Mouse (Mus musculus): Measurements from ENCODE around the gene Gm10722.
"Not testable (repeated sequence)": the region's sequence is repeated elsewhere in the genome, so short reads cannot be mapped to it uniquely, and the experiment has no call there.

Gene Gm10722

GRCm38 (mm10) chr9:3000445-3000972, at the start of gene Gm10722:
Gm10722 (plus strand) TSS chr9:3000922.
- DNase-seq (ENCODE audit: low spot score): peak; percentile 4

GRCm38 (mm10) chr9:3001006-3001405, 284 bp downstream of the Gm10722 start:
- peak; percentile 2 for DNase-seq (ENCODE audit: low spot score)

GRCm38 (mm10) chr9:3001948-3002659, 1.4 kb downstream of the Gm10722 start:
- DNase-seq (ENCODE audit: low spot score): peak; percentile 90

- DNase-seq (ENCODE audit: low spot score): not testable (repeated sequence)
Measured at GRCm38 (mm10) chr9:3002794-3003396, 2.2 kb downstream of the Gm10722 start, which contains the start of gene Gm11168. Gm11168 (plus strand) TSS chr9:3003346.

GRCm38 (mm10) chr9:3006179-3006578, 5.5 kb downstream of the Gm10722 start:
- not testable (repeated sequence) for DNase-seq (ENCODE audit: low spot score)

- peak; percentile 86 for DNase-seq (ENCODE audit: low spot score)
Measured at GRCm38 (mm10) chr9:3006636-3007035, 5.9 kb downstream of the Gm10722 start.

GRCm38 (mm10) chr9:3007272-3007671, 6.5 kb downstream of the Gm10722 start:
- DNase-seq (ENCODE audit: low spot score): not testable (repeated sequence)

- not testable (repeated sequence) for DNase-seq (ENCODE audit: low spot score)
Measured at GRCm38 (mm10) chr9:3009331-3009730, 8.6 kb downstream of the Gm10722 start.

GRCm38 (mm10) chr9:3012054-3012621, 11.4 kb downstream of the Gm10722 start:
- not testable (repeated sequence) for DNase-seq (ENCODE audit: low spot score)

GRCm38 (mm10) chr9:3012733-3013279, 12.1 kb downstream of the Gm10722 start, which contains the start of gene Gm10721:
Gm10721 (plus strand) TSS chr9:3013140.
- not testable (repeated sequence) for DNase-seq (ENCODE audit: low spot score)

- not testable (repeated sequence) for DNase-seq (ENCODE audit: low spot score)
Measured at GRCm38 (mm10) chr9:3015354-3015753, 14.6 kb downstream of the Gm10722 start, which contains the start of gene Gm10720. Gm10720 (plus strand) TSS chr9:3015654.

- not testable (repeated sequence) for DNase-seq (ENCODE audit: low spot score)
Measured at GRCm38 (mm10) chr9:3015896-3016295, 15.2 kb downstream of the Gm10722 start.

GRCm38 (mm10) chr9:3017108-3017507, 16.4 kb downstream of the Gm10722 start, which contains the start of gene Gm10719:
Gm10719 (plus strand) TSS chr9:3017408.
- DNase-seq (ENCODE audit: low spot score): not testable (repeated sequence)

GRCm38 (mm10) chr9:3018944-3019343, 18.2 kb downstream of the Gm10722 start:
- DNase-seq (ENCODE audit: low spot score): not testable (repeated sequence)

GRCm38 (mm10) chr9:3019835-3020727, 19.4 kb downstream of the Gm10722 start:
- peak; percentile 41 for DNase-seq (ENCODE audit: low spot score)

- peak; percentile 62 for DNase-seq (ENCODE audit: low spot score)
Measured at GRCm38 (mm10) chr9:3022316-3023008, 21.7 kb downstream of the Gm10722 start.

- peak; percentile 2 for DNase-seq (ENCODE audit: low spot score)
Measured at GRCm38 (mm10) chr9:3023312-3023984, 22.7 kb downstream of the Gm10722 start, which contains the start of gene Gm10718. Gm10718 (plus strand) TSS chr9:3023547.

GRCm38 (mm10) chr9:3023985-3024648, 23.4 kb downstream of the Gm10722 start:
- peak; percentile 83 for DNase-seq (ENCODE audit: low spot score)

GRCm38 (mm10) chr9:3024912-3025467, 24.3 kb downstream of the Gm10722 start, which contains the start of gene Gm10717:
Gm10717 (plus strand) TSS chr9:3025417.
- DNase-seq (ENCODE audit: low spot score): peak; percentile 50

All from ovary, adult 18-20 months (tissue).